Mouse (Mus musculus) kidney, embryonic 14.5 days (tissue): ENCODE data around the gene Tex264. TPM values are rescaled to one million over a fixed set of nuclear protein-coding genes. Genes with fewer than 3 reads are reported as not detected.

Experiments
- ATAC-seq: fragments of 200-750 bp; cut with Nextera tagmentation; 2 replicates; pipeline ENCODE4 v1.8.0; 2017; ENCODE audit warnings: moderate number of reproducible peaks, mild to moderate bottlenecking, moderate TSS enrichment, moderate library complexity; ENCODE audit not compliant: low FRiP score, low TSS enrichment
- H3K27ac ChIP-seq: fragments of 300-500 bp; sonication (generic); 2 replicates; pipeline ENCODE4 v1.5.1; 2014; ENCODE audit warnings: low read depth, mild to moderate bottlenecking, low read length, moderate library complexity, mixed read lengths
- H3K27me3 ChIP-seq: fragments of 300-500 bp; sonication (generic); 2 replicates; pipeline ENCODE4 v1.6.1; 2014; ENCODE audit warnings: mild to moderate bottlenecking, low read length; ENCODE audit not compliant: control insufficient read depth, insufficient read depth
- H3K36me3 ChIP-seq: fragments of 300-500 bp; sonication (generic); 2 replicates; pipeline ENCODE4 v1.6.1; 2014; ENCODE audit warnings: low read length, mixed read lengths; ENCODE audit not compliant: control insufficient read depth, insufficient read depth
- H3K4me1 ChIP-seq: fragments of 300-500 bp; sonication (generic); 2 replicates; pipeline ENCODE4 v1.6.1; 2014; ENCODE audit warnings: low read length, mixed read lengths; ENCODE audit not compliant: control insufficient read depth, insufficient read depth
- H3K4me2 ChIP-seq: fragments of 300-500 bp; sonication (generic); replicated peaks from 2 replicates; pipeline ENCODE4 v1.6.1; 2014; ENCODE audit warnings: low read depth, mild to moderate bottlenecking, low read length
- H3K4me3 ChIP-seq: fragments of 300-500 bp; sonication (generic); 2 replicates; pipeline ENCODE4 v1.5.1; 2014; ENCODE audit warnings: mild to moderate bottlenecking, low read length
- H3K9ac ChIP-seq: fragments of 300-500 bp; sonication (generic); 2 replicates; pipeline ENCODE4 v1.6.1; 2014; ENCODE audit warnings: low read depth, mild to moderate bottlenecking, low read length, moderate library complexity
- H3K9me3 ChIP-seq: fragments of 300-500 bp; sonication (generic); 2 replicates; pipeline ENCODE4 v1.6.1; 2016; ENCODE audit warnings: low read length; ENCODE audit not compliant: control insufficient read depth
- WGBS: fragments of 180-500 bp; shearing (Covaris S2); extraction: QIAGEN DNeasy Blood & Tissue Kit; methylation state at CpG from one replicate; pipeline ENCODE4 v1.1.7; 2014; 5-methylcytosine and 5-hydroxymethylcytosine counted together
- polyA plus RNA-seq: library from polyadenylated mRNA; unstranded; fragments of >200 nt; fragmentation: Nextera tagmentation; extraction: Ambion mirVana; gene quantifications from 2 replicates; pipeline ENCODE4 v1.2.1, GENCODE M21; 2014

The Tex264 gene
- polyA plus RNA-seq, 1 experiment from 2014 or later: 58.2 TPM

- H3K27me3 ChIP-seq: peaks cover 16% of the 10 kb centered on the region
- 23% methylated on average over 5 of the region's 5 CpGs for WGBS
- H3K4me1 ChIP-seq: 0 out of 2 replicates have a peak, but pooled peaks cover 3% of the 10 kb centered on the region
- H3K27ac ChIP-seq: no peak overlapping the region
- no peak for ATAC-seq
- H3K4me2 ChIP-seq: no peak overlapping the region
- H3K4me3 ChIP-seq: no peak overlapping the region
- H3K9me3 ChIP-seq: no peaks in the 10 kb centered on the region
- no peak overlapping the region for H3K9ac ChIP-seq
- H3K36me3 ChIP-seq: peaks cover 28% of the 10 kb centered on the region; the same call in 1 of the 2 replicates
These were observed 28.9 kb downstream of the Tex264 start for GRCm38 (mm10) chr9:106656820-106657219.

GRCm38 (mm10) chr9:106655884-106656720 lies 29.6 kb downstream of the Tex264 start, which contains the start of gene Grm2:
Gene Grm2 (minus strand): TSS chr9:106656082.
- peak; percentile 85 for ATAC-seq
- H3K9ac ChIP-seq: no peak within 1 kb of the TSS
- H3K27ac ChIP-seq: no peak within 1 kb of the TSS
- WGBS: under 1% methylated on average over 33 of the region's 44 CpGs
- H3K9me3 ChIP-seq: no peaks in the 10 kb centered on the region
- peak within 1 kb of the TSS; percentile 54 for H3K4me2 ChIP-seq
- H3K4me1 ChIP-seq: 0 out of 2 replicates have a peak, but pooled peaks cover 3% of the 10 kb centered on the region
- peaks cover 24% of the 10 kb centered on the region; the same call in 1 of the 2 replicates for H3K36me3 ChIP-seq
- peak within 1 kb of the TSS; percentile 30 for H3K4me3 ChIP-seq
- peaks cover 16% of the 10 kb centered on the region for H3K27me3 ChIP-seq

- Histone ChIP-seq H3K4me1 (0 out of 2 replicates have a peak, but pooled peaks cover 3% of the 10 kb centered on the region), H3K4me2 (no peak overlapping the region), H3K27ac (no peak overlapping the region), H3K4me3 (no peak overlapping the region), H3K9me3 (no peaks in the 10 kb centered on the region), H3K27me3 (peaks cover 16% of the 10 kb centered on the region), H3K9ac (no peak overlapping the region), H3K36me3 (no peaks in the 10 kb centered on the region)
- no peak for ATAC-seq
- WGBS: 78% methylated on average over 1 of the region's 1 CpGs
These were observed 33.0 kb downstream of the Tex264 start for GRCm38 (mm10) chr9:106652720-106653119.

- WGBS: 80% methylated on average over 27 of the region's 27 CpGs
- Histone ChIP-seq H3K4me1 (no peaks in the 10 kb centered on the region), H3K4me3 (no peak overlapping the region), H3K9ac (no peak overlapping the region), H3K27me3 (no peaks in the 10 kb centered on the region), H3K27ac (no peak overlapping the region), H3K4me2 (no peak overlapping the region), H3K9me3 (no peaks in the 10 kb centered on the region), H3K36me3 (no peaks in the 10 kb centered on the region)
- no peak for ATAC-seq
These were observed 38.5 kb downstream of the Tex264 start for GRCm38 (mm10) chr9:106647226-106647625.

GRCm38 (mm10) chr9:106645684-106646271 lies 39.9 kb downstream of the Tex264 start:
- no peak overlapping the region for H3K9ac ChIP-seq
- WGBS: 84% methylated on average over 9 of the region's 9 CpGs
- no peak overlapping the region for H3K27ac ChIP-seq
- no peaks in the 10 kb centered on the region for H3K27me3 ChIP-seq
- no peak for ATAC-seq
- H3K36me3 ChIP-seq: no peaks in the 10 kb centered on the region
- H3K4me3 ChIP-seq: no peak overlapping the region
- no peaks in the 10 kb centered on the region for H3K4me1 ChIP-seq
- no peaks in the 10 kb centered on the region for H3K9me3 ChIP-seq
- H3K4me2 ChIP-seq: no peak overlapping the region

GRCm38 (mm10) chr9:106643787-106644186 lies 41.9 kb downstream of the Tex264 start:
- WGBS: 70% methylated on average over 6 of the region's 6 CpGs
- Histone ChIP-seq H3K9me3 (no peaks in the 10 kb centered on the region), H3K4me3 (no peak overlapping the region), H3K36me3 (no peaks in the 10 kb centered on the region), H3K4me2 (no peak overlapping the region), H3K9ac (no peak overlapping the region), H3K4me1 (no peaks in the 10 kb centered on the region), H3K27me3 (no peaks in the 10 kb centered on the region), H3K27ac (no peak overlapping the region)
- ATAC-seq: no peak

- H3K36me3 ChIP-seq: no peaks in the 10 kb centered on the region
- ATAC-seq: 0 out of 2 replicates have a peak, but pooled peaks have one; percentile 60
- H3K27me3 ChIP-seq: no peaks in the 10 kb centered on the region
- H3K4me1 ChIP-seq: no peaks in the 10 kb centered on the region
- 32% methylated on average over 7 of the region's 7 CpGs for WGBS
- H3K4me3 ChIP-seq: no peak overlapping the region
- no peaks in the 10 kb centered on the region for H3K9me3 ChIP-seq
- no peak overlapping the region for H3K4me2 ChIP-seq
- no peak overlapping the region for H3K27ac ChIP-seq
- H3K9ac ChIP-seq: no peak overlapping the region
These were observed 42.6 kb downstream of the Tex264 start for GRCm38 (mm10) chr9:106643128-106643527.

- H3K9me3 ChIP-seq: no peaks in the 10 kb centered on the region
- no peak overlapping the region for H3K27ac ChIP-seq
- H3K9ac ChIP-seq: no peak overlapping the region
- H3K36me3 ChIP-seq: no peaks in the 10 kb centered on the region
- H3K4me3 ChIP-seq: no peak overlapping the region
- H3K27me3 ChIP-seq: no peaks in the 10 kb centered on the region
- no peak for ATAC-seq
- WGBS: 56% methylated on average over 5 of the region's 5 CpGs
- H3K4me1 ChIP-seq: no peaks in the 10 kb centered on the region
- H3K4me2 ChIP-seq: no peak overlapping the region
These were observed 44.4 kb downstream of the Tex264 start for GRCm38 (mm10) chr9:106641346-106641745.

GRCm38 (mm10) chr9:106638154-106638553 lies 47.6 kb downstream of the Tex264 start:
- ATAC-seq: no peak

More at GRCm38 (mm10) chr9:106638154-106638553, 47.6 kb downstream of the Tex264 start:
- no peaks in the 10 kb centered on the region for H3K27me3 ChIP-seq
- H3K4me1 ChIP-seq: no peaks in the 10 kb centered on the region
- no peak overlapping the region for H3K4me2 ChIP-seq
- H3K27ac ChIP-seq: no peak overlapping the region
- H3K36me3 ChIP-seq: no peaks in the 10 kb centered on the region
- WGBS: 90% methylated on average over 8 of the region's 8 CpGs
- no peaks in the 10 kb centered on the region for H3K9me3 ChIP-seq
- no peak overlapping the region for H3K4me3 ChIP-seq
- no peak overlapping the region for H3K9ac ChIP-seq
